Mouse (Mus musculus) thymus, adult 2 months (tissue): Measurements from ENCODE around the gene Xntrpc.

ENCODE experiments used
- CTCF ChIP-seq: fragments of 200-500 bp; IDR thresholded peaks from 2 replicates; pipeline ENCODE4 v1.5.1; 2012; ENCODE audit warnings: mild to moderate bottlenecking, control low read depth, low read length, moderate library complexity, borderline replicate concordance; ENCODE audit not compliant: control insufficient read depth, poor library complexity, insufficient read depth; ENCODE audit errors: extremely low read depth
- POLR2A ChIP-seq: fragments of 200-500 bp; IDR thresholded peaks from 2 replicates; pipeline ENCODE4 v1.6.1; 2012; ENCODE audit warnings: mild to moderate bottlenecking, low read length, control low read depth, moderate library complexity; ENCODE audit not compliant: control insufficient read depth, poor library complexity, insufficient read depth; ENCODE audit errors: extremely low read depth

DNA sequence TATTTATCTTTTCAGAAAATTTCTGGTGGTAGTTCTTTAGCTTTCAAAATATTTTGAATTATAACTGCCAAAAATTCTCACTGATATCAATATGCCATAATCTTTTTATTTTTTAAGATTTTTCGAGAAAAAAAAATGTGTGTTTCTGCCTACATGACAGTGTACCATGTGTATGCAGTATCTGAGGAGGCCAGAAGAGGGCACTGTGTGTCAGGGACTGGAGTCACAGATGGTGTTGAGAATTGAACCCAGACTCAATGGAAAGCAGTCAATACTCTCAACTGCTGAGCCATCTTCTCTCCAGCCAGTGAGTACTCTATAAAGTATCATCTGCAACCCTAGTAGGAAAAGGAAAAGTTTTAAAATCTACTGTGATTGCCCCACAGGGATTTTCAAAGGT, 72.0 kb downstream of the Xntrpc start:
- TF ChIP-seq CTCF (no peak), POLR2A (no peak)
